In genomic region chr4:46642924-46643675, GRCm38 (mm10) we compare ENCODE assay signal across 8 mouse cellular contexts. TPM values are rescaled to one million over a fixed set of nuclear protein-coding genes. Genes with fewer than 3 reads are reported as not detected.
DNase-seq lines count a peak whose midpoint lies in the region.

No protein-coding gene starts in this region.

- intact Hi-C loops in heart, postnatal 14 days (cut with DNase I): no loop called here

- peak; percentile 22 to 76 for DNase-seq in heart, adult 18-20 months
- DNase-seq in heart, postnatal 14 days: no peak
- DNase-seq in heart, adult 8-10 months (ENCODE audit: low spot score): peak; percentile 47
- peak; percentile 46 to 61 for DNase-seq in kidney, postnatal 36 days
- peak; percentile 29 to 72 for DNase-seq in monocyte, adult 2 months (ENCODE audit: low read depth in 1 of 2, low spot score in 2 of 2)
- DNase-seq in retina, embryonic 14.5 days (ENCODE audit: low spot score): no peak
- no peak for DNase-seq in cerebellum, adult 8-10 months
- no peak for DNase-seq in right cerebral cortex, postnatal 36 days (ENCODE audit: low spot score in 2 of 2)

RNA-seq across cellular contexts. Expression of gene Tbc1d2, which starts 6.9 kb away (rescaled TPM):
- total RNA-seq in heart, adult 18-20 months (2021): under 1 TPM; 0.72 to 0.74 TPM
- 1 to 10 TPM; 1.4 to 1.6 TPM for total RNA-seq in heart, postnatal 14 days (2021)
- 1 to 10 TPM in 3 of 4 experiments, under 1 TPM in 1; 0.92 to 1.8 (median 1.3) TPM for total RNA-seq in heart, adult 8-10 months (2022)

RNA-seq across cellular contexts. Expression of gene Coro2a, which starts 41.1 kb away (rescaled TPM):
- 1 to 10 TPM in 1 of 2 experiments, under 1 TPM in 1; 0.32 to 1.0 TPM for total RNA-seq in heart, adult 18-20 months (2021)
- 1 to 10 TPM in 1 of 2 experiments, under 1 TPM in 1; 0.54 to 1.2 TPM for total RNA-seq in heart, postnatal 14 days (2021)
- under 1 TPM; 0.22 to 0.63 (median 0.46) TPM for total RNA-seq in heart, adult 8-10 months (2022)

Comparison
In these comparisons a context has a peak if more than half of its experiments do, and no peak if none do; other contexts are left out.
1. DNase-seq: peak in heart, adult 18-20 months (2 of 2), heart, adult 8-10 months (single experiment), kidney, postnatal 36 days (2 of 2) and monocyte, adult 2 months (2 of 2); none in heart, postnatal 14 days (0 of 2), retina, embryonic 14.5 days (single experiment), cerebellum, adult 8-10 months (single experiment) and right cerebral cortex, postnatal 36 days (0 of 2).